Mouse (Mus musculus) G1E (cell line): ENCODE results near the gene Cers2.
A peak's percentile ranks its signal among the peaks of the same experiment; 100 is the strongest.
"Not testable (repeated sequence)": the region's sequence is repeated elsewhere in the genome, so short reads cannot be mapped to it uniquely, and the experiment has no call there.

Experiments used
- CTCF ChIP-seq: IDR thresholded peaks from 2 replicates; pipeline ENCODE4 v1.5.1; 2012; ENCODE audit warnings: low read depth, low read length, inconsistent platforms, mixed read lengths
- GATA1 ChIP-seq: IDR thresholded peaks from 2 replicates; pipeline ENCODE4 v1.6.1; 2012; ENCODE audit warnings: borderline replicate concordance, low read length, inconsistent platforms, mixed read lengths
- TAL1 ChIP-seq: conservative IDR thresholded peaks from 2 replicates; pipeline ENCODE4 v1.6.1; 2012; ENCODE audit warnings: low read depth, low read length, inconsistent platforms, mixed read lengths

DNA sequence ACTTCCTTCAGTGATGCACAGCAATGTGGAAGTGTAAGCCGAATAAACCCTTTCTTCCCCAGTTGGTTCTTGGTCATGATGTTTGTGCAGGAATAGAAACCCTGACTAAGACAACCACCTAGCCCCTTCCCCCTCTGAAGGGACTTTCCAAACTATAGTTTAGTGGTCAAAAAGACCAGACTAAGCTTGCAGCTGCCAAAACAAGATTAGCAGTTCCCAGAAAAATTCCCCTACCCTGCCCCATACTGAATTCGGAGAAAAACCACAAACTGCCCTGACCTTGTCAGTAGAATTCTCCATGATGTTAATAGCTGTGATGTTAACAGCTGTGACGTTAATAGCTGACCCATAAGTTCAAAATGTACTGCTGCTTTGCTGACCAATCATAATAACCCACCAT is 45.7 kb downstream of the Cers2 start:
- TF ChIP-seq CTCF, GATA1: not testable (repeated sequence)
- peak; percentile 73 for TF ChIP-seq TAL1
